Mouse (Mus musculus): Measurements from ENCODE around the gene Tmem229b.
"Not testable (repeated sequence)": the region's sequence is repeated elsewhere in the genome, so short reads cannot be mapped to it uniquely, and the experiment has no call there.

The Tmem229b gene

DNA sequence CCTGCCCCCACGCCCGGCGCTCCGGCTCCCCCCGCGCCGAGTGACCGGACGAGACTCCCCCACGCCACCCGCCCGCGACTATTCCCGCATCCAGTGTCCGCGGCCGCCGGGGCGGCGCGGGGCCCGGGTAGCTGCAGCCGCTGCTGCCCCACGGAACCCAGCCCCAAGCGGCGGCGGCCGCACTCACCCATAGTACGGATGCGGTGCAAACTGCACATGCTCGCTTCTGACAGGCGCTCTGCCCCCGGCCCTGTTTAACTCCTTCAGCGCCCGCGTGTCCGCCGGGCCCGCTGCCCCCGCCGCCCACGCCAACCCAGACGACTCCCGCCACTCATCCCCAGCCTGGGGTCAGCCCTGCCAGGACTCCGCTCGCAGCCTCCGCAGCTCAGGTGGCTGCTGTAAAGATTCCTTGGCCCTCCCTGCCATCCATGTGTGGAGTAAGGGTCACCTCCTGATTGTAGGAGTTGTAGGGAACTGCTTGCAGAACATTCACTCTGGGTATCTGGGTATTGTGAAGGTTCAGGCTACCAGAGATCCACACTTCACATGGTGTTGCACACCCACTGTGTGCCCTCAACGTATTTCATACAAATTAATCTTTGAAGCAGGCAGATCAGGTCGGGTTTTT, at the start of gene Tmem229b:
Gene Tmem229b, minus strand, starts transcription at position 502 of the 628 bp plus-strand sequence.
- peak in 1 of 2 experiments; percentile 56 for DNase-seq (ENCODE audit: low spot score in 2 of 2)

DNA sequence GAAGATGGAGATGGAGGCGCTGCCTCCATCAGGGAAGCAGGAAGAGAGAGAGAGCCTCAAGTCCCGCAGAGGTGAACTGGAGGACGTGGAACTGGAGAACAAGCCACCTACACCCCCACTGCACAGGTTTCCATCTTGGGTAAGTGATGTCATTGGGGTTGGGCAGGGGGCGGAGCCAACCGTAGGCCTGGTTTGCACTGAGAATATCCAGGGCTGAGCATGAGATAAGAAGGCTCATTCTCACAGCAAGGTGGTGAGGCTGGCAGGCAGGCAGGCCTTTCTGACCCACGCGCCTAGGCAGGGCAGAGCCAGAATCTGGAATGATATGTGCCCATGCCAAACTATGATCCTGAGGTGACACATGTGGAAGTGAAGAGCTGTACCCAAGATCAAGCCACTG, 47.8 kb upstream of the Tmem229b start:
- peak in 1 of 2 experiments; percentile 25 for DNase-seq (ENCODE audit: low spot score in 2 of 2)

DNA sequence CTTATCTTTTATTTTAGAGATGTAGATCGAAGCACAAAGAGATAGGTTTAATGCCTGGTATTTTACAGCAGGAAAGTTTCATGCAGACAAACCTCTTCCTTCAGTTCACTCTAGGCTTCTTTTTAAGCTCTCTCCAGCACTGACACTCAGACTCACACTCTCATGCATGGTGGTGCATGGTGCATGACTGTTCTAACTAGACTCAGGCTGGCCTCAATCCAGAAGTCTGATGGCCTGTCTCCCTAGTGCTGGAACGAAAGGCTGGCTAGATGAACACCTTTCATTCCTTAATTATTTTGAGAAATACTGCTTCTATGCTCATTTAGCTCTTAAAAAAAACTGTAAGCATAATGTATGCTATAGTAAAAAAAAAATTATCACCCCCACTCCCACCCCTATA, 44.6 kb upstream of the Tmem229b start:
- no peak for DNase-seq (ENCODE audit: low spot score in 2 of 2)

DNA sequence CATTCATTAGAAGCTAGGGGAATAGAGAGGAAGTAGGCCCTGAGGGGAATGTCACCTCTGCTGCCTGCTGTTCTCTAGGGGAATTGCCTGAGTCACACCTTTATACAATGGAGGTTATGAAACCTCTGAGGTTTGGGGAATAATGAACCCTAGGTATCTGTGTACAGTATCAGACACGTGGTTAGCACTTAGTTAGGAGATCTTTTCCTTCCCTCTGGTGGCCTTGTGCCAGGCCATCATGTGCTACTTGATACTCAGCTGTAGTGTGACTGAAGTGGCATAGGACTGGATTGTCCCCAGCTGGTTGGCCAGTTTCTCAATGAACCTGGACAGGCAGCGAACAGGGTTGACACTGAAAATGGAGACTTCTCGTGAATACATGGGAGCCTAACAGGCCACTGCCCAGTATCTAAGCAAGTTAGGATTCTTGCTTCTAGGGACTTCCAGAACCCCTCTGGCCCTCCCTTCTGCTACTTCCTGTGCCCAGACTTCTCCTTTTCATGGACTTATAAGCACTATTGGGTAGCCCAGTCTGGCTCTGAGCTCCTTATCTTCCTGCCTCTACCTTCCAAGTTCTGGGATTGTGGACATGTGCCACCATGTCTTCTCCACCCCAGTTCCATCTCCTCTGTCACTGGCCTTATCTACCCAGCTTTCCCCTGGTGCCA, 43.3 kb upstream of the Tmem229b start:
- DNase-seq (ENCODE audit: low spot score in 2 of 2): no peak

DNA sequence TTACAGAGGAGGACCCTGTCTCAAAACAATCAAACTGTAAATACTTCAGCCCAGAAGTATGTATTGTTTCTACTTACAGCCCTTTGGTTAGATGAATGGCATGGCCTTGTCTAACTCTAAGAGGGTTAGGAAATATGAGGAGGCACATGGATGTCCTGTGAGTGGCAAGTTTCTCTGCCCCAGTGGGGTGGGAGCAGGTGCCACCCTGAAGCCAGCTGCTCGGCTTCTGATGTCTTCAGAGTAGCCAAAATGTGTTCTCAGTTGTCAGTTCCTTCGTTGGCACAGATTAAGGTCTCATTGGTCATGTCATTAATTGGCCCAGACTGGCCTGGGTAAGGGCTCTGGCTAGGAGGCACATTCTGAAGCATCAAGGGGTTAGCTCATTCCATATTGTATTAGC, 42.4 kb upstream of the Tmem229b start:
- no peak for DNase-seq (ENCODE audit: low spot score in 2 of 2)

DNA sequence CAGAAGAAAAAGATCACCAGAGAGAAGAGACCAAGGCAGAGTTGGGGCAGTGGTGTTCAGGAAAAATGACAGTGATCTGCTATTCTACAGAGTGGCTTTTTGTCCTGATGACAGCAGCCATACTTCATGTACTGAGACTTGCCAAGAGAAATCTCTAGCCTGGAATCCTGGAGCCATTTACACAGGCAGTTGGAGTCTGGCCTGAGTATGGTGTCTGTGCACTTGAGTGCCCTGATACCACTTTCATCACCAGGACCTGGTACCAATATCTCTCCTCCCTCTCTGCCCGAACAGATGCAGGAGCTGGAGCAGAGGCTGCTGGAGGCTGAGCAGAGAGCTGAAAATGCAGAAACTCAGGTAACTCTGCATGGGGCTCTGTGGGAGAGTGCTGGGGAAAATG, 41.5 kb upstream of the Tmem229b start:
- no peak for DNase-seq (ENCODE audit: low spot score in 2 of 2)

DNA sequence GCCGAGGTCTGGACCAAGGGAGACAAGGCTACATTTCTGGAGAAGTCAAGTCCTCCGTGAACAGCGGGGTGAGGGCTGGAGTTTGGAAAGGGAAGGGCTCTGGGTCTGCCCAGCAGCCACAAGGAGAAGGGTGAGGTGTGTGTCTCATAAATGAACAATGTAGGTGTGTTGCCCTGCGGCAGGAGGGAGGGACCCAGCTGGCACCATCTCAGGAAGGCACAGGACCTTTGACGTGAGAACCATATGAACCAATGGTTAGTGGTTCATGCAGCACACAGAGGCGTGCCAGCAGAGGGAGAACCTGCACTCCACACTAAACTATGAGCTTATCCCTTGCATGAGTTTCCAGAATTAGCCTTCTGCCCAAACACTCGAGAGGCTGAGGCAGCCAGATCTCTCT, 39.8 kb upstream of the Tmem229b start:
- DNase-seq (ENCODE audit: low spot score in 2 of 2): no peak

DNA sequence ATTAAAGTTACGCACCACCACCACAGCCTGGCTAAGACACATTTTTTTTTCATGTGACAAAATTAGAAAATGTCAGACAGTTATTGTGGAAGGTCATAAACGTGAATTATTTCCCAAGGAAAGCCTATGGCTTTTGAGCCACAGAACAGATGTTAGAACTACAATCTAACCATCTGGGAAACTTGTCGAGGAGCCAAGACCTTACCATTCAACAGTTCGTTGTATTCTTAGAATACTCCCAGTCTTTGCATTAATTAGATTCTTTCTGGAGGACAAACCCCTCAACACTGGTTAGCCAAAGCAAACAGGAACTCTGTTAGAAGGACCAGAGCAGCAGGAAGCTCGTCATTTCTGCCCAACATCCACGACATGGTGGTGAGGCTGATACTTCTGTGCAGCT, 38.7 kb upstream of the Tmem229b start:
- no peak for DNase-seq (ENCODE audit: low spot score in 2 of 2)

DNA sequence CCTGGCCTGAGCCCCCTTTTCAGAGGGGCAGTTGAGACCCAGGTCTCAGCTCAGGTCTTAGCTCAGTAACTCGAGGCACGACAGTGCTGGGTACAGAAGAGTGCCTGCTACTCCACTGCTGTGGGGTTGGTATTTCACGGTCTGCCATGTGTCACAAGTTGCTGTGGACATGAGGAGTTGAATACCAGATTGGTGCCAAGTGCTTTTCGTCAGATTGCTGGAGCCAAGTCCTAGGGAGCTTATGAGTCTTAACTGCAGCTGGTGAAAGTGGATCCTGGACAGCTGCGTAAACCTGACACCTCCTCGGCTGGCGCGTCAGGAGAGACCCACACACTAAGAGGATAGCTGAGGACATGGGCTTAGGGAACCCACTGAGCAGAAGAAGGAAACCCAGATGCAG, 37.2 kb upstream of the Tmem229b start:
- DNase-seq (ENCODE audit: low spot score in 2 of 2): peak in 1 of 2 experiments; percentile 8

DNA sequence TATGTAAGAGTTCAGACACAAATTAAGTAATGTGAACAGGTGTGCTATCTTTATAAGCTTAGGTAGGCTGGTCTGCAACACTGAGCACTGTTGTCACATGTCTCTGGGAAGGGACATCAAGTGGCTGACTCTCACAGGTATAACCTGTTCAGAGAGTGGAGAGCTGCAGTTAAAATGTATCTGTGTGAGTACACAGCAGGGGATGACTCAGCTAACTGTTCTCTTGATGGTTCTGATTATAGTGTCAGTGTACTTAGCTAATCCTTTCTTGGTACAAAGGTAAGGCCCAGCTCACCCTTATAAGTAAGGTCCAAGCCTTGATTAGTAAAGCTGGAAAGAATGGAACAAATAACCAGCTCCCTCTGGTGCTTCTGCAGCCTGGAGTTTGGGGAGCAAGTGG, 34.0 kb upstream of the Tmem229b start:
- DNase-seq (ENCODE audit: low spot score in 2 of 2): no peak

DNA sequence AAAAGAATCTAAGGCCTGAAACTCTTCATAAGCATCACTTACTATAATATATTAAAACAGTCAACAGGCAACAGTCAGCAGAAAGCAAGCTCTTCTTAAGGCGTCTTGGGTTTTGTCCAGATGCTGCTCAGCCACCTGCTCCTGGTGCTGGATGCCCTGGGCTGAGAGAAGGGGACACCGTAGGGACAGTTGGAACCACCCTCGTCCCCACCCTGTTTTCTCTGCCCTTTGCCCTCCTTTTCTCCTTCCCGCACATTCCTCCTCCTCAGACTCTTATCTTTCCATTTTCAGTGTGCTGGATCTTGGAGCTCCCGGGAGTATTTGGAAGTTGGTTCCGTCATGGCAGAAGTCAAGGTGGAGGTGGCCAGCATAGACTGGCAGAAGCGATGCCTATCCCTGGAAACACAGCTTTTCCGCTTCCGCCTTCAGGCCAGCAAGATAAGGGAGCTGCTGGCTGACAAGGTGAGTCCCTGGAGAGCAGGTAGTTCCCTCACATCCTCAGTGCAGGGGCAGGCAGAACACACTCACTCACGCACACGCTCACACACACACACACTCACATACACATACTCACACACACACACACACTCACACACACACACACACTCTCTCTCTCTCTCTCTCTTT, 32.9 kb upstream of the Tmem229b start:
- no peak for DNase-seq (ENCODE audit: low spot score in 2 of 2)

DNA sequence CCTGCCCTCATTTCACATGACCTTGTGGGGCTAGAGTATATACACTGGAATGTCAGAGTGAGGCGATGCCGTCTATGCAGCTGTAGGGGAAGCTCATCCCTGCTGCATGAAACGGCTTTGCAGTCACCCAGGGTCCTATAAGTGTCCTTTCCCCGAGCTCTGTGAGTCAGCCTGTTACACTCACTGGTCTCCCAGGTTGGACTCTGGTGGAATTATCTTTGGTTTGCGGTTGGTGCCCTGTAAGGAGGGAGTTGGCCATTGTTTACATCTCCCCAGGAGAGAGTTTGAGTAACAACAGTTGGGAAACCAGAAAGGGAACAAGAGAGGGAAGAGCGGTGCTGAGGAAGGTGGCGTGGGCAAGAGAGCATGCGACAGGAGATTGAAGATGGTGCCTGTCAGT, 32.3 kb upstream of the Tmem229b start:
- DNase-seq (ENCODE audit: low spot score in 2 of 2): no peak

DNA sequence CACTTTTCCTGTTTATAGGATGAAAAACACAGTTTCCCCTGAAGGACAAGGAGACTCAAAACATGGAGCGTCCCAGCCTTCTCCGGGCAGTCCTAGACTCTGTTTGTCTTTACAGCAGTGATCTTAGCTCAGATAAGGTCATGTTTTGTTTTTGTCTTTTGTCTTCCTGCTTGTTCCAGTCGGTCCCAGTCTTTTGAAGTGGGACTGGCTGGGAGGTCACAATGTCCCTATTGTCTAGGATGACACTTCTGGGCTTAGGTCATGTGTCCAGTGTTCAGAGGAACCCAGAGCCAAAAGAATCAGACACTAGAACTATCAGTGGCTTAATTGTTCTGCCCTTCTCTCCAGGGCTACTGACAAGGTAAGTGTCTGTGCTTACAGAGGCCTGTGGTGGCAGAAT, 27.9 kb upstream of the Tmem229b start:
- peak; percentile 28 to 37 for DNase-seq (ENCODE audit: low spot score in 2 of 2)

DNA sequence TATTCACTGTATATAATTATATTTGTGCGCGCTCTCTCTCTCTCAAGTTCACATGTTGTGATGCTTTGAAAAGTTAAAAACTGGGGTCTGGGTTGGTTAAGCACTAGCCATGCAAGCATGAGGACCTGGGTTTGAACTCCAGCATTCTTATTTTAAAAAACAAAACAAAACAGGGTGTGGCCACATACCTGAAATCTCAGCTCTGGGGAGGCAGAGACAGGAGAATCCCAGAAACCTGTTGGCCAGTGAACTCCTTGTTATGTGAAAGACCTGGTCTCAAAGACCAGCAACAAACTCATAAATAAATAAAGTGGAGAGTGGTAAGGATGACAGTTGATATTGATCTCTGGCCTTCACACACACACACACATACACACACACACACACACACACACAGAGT, 26.9 kb upstream of the Tmem229b start:
- DNase-seq (ENCODE audit: low spot score in 2 of 2): no peak

DNA sequence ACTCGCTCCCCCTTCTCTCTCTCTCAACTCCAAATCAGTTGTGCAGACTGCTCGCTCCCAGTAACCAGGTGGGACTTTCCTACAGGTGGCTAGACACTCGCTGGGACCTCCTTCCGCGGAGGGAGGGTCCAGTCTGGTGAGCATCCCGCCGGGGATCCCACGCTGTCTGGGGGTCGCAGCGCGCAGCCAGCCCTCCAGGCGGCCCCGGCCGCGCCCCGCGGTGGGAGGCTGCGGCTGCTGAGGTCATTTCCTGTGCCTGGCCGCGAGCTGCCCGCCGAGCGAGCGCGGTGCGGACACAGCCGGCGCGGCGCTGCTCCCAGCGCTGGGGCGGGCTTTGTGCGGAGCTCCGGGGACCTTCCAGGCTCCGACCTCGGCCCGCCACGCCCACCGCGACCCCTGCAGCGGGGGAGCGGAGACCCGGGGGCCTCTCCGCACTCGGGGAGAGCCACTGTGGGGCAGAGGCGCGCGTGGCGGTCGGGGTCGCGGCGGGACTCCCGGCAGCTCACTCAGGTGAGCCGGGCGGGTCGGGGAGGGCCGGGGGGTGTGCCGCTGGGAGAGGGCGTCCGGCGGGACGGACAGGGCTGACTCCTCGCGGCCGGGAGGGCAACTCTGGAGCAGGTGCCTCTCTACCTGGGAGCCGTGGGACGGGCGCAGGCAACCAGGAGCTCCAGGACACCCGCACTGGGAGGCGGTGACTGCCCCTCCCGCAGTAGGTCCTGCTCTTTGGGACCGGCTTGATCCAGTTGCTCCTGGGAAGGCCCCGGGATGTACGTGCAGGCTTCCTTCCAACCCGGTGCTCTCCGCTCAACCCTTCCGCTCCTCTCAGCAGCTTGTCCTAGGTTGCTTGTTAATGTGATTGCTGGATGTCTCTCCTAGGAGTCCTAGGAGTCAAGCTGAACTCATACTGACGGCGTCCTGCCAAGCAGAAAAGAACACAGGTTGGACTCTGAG, 21.8 kb upstream of the Tmem229b start, which contains the start of gene Plekhh1:
Gene Plekhh1, plus strand, starts transcription at position 253 of the 951 bp plus-strand sequence.
- no peak for DNase-seq (ENCODE audit: low spot score in 2 of 2)

DNA sequence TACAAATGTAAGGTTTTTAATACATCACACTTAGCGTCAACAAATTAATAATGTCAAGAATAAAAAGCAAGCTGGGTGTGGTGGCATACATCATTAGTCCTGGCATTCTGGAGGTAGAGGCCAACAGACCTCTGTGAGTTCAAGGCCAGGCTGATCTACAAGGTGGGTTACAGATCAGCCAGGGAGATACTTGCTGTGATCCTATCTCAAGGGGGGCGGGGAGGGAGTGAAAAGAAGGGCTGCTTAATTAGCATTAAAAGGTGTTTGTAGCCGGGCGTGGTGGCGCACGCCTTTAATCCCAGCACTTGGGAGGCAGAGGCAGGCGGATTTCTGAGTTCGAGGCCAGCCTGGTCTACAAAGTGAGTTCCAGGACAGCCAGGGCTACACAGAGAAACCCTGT, 20.1 kb upstream of the Tmem229b start:
- not testable (repeated sequence) for DNase-seq (ENCODE audit: low spot score in 2 of 2)

DNA sequence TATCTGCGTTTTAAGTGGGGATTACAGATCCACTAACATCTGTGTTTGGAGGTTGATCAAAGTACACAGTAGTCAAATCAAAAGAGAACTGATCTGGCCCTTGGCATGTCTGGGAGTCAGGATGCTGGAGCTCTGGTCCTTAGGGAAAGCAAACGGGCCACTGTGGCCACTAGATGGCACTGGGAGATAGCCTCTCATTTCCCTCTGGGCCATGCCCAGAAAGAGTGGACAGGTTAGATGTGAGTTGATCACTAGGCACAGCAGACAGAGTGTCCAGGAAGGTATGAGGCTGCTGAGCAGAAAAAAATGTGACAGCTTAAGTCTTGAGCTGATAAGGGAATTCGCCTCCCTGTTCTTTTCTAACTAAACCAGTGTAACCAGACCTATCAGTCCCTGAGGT, 15.5 kb upstream of the Tmem229b start:
- DNase-seq (ENCODE audit: low spot score in 2 of 2): peak in 1 of 2 experiments; percentile 77

DNA sequence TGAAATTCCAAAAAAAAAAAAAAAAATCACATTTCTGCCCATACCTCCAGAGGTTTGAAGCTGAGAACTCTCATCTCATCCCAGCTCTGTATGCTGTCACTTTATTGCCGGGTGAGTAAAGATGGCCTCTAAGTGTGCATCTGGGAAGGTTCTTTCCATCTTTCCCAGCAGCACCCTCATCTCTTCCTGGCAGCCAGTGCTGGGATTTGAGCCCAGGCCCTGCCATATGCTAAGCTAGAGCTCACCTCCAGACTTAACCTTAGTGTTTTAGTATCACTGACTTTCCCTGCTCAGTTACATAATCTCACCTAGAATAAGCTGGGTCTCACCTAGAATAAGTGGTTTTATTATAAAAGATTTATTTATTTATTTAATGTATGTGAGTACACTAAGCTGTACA, 14.5 kb upstream of the Tmem229b start:
- DNase-seq (ENCODE audit: low spot score in 2 of 2): no peak

DNA sequence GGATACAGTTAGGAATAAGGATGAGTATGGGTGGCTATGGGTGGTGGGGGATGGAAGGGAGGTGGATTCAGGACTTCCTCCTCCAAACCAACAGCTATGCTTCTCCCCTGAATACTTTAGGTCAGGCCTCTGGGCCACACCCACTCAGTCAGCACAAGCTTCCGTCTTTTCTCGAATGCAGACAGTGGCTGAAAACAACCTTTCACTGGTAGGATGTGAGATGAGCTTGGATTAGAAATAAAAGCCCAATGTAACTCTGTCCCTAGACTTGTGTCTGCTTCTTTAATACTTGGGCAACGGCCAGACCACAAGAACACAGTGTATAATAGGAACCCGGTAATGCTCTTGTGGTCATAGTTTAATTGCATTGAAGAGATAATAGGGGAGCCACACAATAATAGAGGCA, 10.6 kb upstream of the Tmem229b start:
- DNase-seq (ENCODE audit: low spot score in 2 of 2): no peak

DNA sequence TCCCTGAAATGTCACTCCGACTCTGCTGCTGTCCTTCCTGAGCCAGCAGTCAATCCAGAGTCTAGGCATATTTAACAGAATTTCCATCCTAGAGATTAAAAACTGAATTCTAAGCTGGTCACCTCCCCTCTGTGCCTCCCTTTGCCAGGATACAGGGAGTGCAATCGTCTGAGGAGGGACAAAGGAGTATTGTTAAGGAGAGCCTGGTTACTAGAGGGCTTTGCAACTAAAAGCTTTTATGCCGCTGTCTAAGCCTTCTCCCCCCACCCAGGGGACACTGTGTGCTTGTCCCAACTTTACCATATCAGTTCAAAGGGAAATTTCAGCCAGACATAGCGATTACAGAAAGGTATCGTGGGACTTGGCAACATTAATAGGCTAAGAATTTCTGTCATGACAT, 8.7 kb upstream of the Tmem229b start:
- no peak for DNase-seq (ENCODE audit: low spot score in 2 of 2)

DNA sequence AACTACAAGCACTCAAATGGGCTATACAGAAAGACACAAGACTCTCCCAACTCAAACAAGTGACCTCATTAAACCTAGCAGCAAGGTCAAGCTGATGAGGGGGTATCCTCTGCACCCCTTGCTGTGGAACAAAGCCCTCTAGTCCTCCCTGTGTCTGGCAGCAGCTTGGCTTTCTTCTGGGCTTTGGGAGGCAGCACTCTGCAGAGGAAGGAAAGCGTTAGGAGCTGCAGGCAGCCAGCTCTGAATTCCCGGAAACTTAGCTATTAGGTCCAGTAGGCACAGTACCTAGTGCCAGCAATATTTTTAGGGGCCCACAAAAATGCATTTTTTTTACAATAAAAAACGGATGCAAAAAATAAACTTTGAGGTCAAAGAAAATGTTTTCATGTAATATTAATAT, 3.1 kb upstream of the Tmem229b start:
- DNase-seq (ENCODE audit: low spot score in 2 of 2): no peak
